Mouse (Mus musculus) ES-E14 (cell line): ENCODE results near the gene Slf2. TPM values are rescaled to one million over a fixed set of nuclear protein-coding genes. Genes with fewer than 3 reads are reported as not detected.
A peak's percentile ranks its signal among the peaks of the same experiment; 100 is the strongest.

Source experiments
- DNase-seq: peaks from one replicate; pipeline ENCODE4 v3.0.0-alpha.2; 2013; ENCODE audit warnings: low read depth, low spot score
- H3K27ac ChIP-seq: 2 replicates; pipeline ENCODE4 v1.5.1; 2012; ENCODE audit warnings: low read depth, mild to moderate bottlenecking, low read length, moderate library complexity, mixed read lengths; ENCODE audit not compliant: poor library complexity, insufficient read depth, severe bottlenecking
- H3K36me3 ChIP-seq: 2 replicates; pipeline ENCODE4 v1.6.1; 2012; ENCODE audit warnings: mild to moderate bottlenecking, low read length, moderate library complexity, mixed read lengths; ENCODE audit not compliant: control insufficient read depth, poor library complexity, insufficient read depth, severe bottlenecking
- H3K4me1 ChIP-seq, 2 experiments: fragments of 150-350 bp in 1 of 2; sonication (generic) in 1 of 2; 2 replicates each; pipeline ENCODE4 v1.6.1; 2012; ENCODE audit warnings: low read length in 2 of 2, mild to moderate bottlenecking in 1 of 2, mixed read lengths in 1 of 2; ENCODE audit not compliant: control insufficient read depth in 2 of 2, insufficient read depth in 2 of 2, poor library complexity in 1 of 2
- H3K4me3 ChIP-seq, 2 experiments: fragments of 150-350 bp in 1 of 2; sonication (generic) in 1 of 2; 2 replicates each; pipeline ENCODE4 v1.5.1; 2012; ENCODE audit warnings: low read length in 2 of 2, low read depth in 1 of 2, mild to moderate bottlenecking in 1 of 2, mixed read lengths in 1 of 2; ENCODE audit not compliant: insufficient read depth in 1 of 2, poor library complexity in 1 of 2, severe bottlenecking in 1 of 2
- H3K9ac ChIP-seq: 2 replicates; pipeline ENCODE4 v1.6.1; 2012; ENCODE audit warnings: low read depth, mild to moderate bottlenecking, low read length, mixed read lengths; ENCODE audit not compliant: poor library complexity, insufficient read depth, severe bottlenecking
- H3K9me3 ChIP-seq: fragments of 150-350 bp; sonication (generic); 2 replicates; pipeline ENCODE4 v1.6.1; 2012; ENCODE audit warnings: low read depth, mild to moderate bottlenecking, low read length; ENCODE audit not compliant: control insufficient read depth, insufficient read depth
- CHD2 ChIP-seq: IDR thresholded peaks from 2 replicates; pipeline ENCODE4 v1.6.1; 2014; ENCODE audit warnings: mild to moderate bottlenecking, low read depth, low read length, inconsistent platforms
- HCFC1 ChIP-seq: IDR thresholded peaks from 2 replicates; pipeline ENCODE4 v1.6.1; 2012; ENCODE audit warnings: low read length, inconsistent platforms, borderline replicate concordance; ENCODE audit not compliant: insufficient read depth
- MAFK ChIP-seq: IDR thresholded peaks from 2 replicates; pipeline ENCODE4 v1.6.1; 2014; ENCODE audit warnings: mild to moderate bottlenecking, low read depth, low read length, inconsistent platforms; ENCODE audit not compliant: insufficient read depth
- ZC3H11A ChIP-seq: IDR thresholded peaks from 2 replicates; pipeline ENCODE4 v1.6.1; 2012; ENCODE audit warnings: low read depth, mild to moderate bottlenecking, inconsistent platforms, low read length, borderline replicate concordance
- ZNF384 ChIP-seq: IDR thresholded peaks from 2 replicates; pipeline ENCODE4 v1.6.1; 2012; ENCODE audit warnings: low read depth, low read length, inconsistent platforms
- in situ Hi-C, 2 experiments: fragments of 600-800 bp; cut with MboI; formaldehyde crosslinking; loops; one replicate each; pipeline ENCODE4 v1.15.1; 2025; ENCODE audit warnings: low sequenced_read_pairs in 2 of 2, inconsistent platforms in 1 of 2; ENCODE audit not compliant: unreplicated experiment in 2 of 2
- total RNA-seq: library from RNA; depleted of rRNA; stranded (reverse); fragments of 300-350 nt; gene quantifications from 2 replicates; pipeline ENCODE4 v1.2.3, GENCODE M21; 2012; rRNA removed

The Slf2 gene
- total RNA-seq, 1 experiment: 48.3 TPM

- TF ChIP-seq ZC3H11A: no peak
- no peak for TF ChIP-seq CHD2
- no peak for TF ChIP-seq HCFC1
- no peak for TF ChIP-seq MAFK
- no peak for TF ChIP-seq ZNF384
- Histone ChIP-seq H3K36me3 (peaks cover 17% of the 10 kb centered on the region; the same call in 1 of the 2 replicates), H3K9me3 (no peaks in the 10 kb centered on the region), H3K27ac (no peak overlapping the region), H3K4me3 (no peak overlapping the region), H3K4me1 (peaks cover 8 to 41% of the 10 kb centered on the region in 2 experiments; a peak in 3 of 4 replicates), H3K9ac (no peak overlapping the region)
- no peak for DNase-seq
- in situ Hi-C loops: no loop called here
Observed at GRCm38 (mm10) chr19:45029571-45029970, 98.6 kb downstream of the Slf2 start.

- in situ Hi-C loops: no loop called here
- Histone ChIP-seq H3K36me3 (peaks cover 13% of the 10 kb centered on the region; the same call in 1 of the 2 replicates), H3K9ac (peak overlapping the region; percentile 35; the same call in 1 of the 2 replicates), H3K27ac (no peak overlapping the region), H3K4me1 (peaks cover 8 to 37% of the 10 kb centered on the region in 2 experiments; a peak in 3 of 4 replicates), H3K4me3 (no peak overlapping the region), H3K9me3 (no peaks in the 10 kb centered on the region)
- DNase-seq: no peak
- TF ChIP-seq ZNF384 (no peak), MAFK (no peak), CHD2 (no peak), HCFC1 (no peak), ZC3H11A (no peak)
Observed at GRCm38 (mm10) chr19:45030111-45030510, 99.2 kb downstream of the Slf2 start.

- no peak overlapping the region for H3K9ac ChIP-seq
- H3K9me3 ChIP-seq: no peaks in the 10 kb centered on the region
- peaks cover 6% of the 10 kb centered on the region; the same call in 1 of the 2 replicates for H3K36me3 ChIP-seq
- H3K4me1 ChIP-seq: peaks cover 6 to 36% of the 10 kb centered on the region in 2 experiments; a peak in 3 of 4 replicates
- TF ChIP-seq ZC3H11A (no peak), CHD2 (no peak)
- H3K27ac ChIP-seq: no peak overlapping the region
- in situ Hi-C loops: no loop called here
- no peak overlapping the region for H3K4me3 ChIP-seq
- DNase-seq: no peak
Observed at GRCm38 (mm10) chr19:45030746-45031693, 100.1 kb downstream of the Slf2 start.

- no peaks in the 10 kb centered on the region for H3K9me3 ChIP-seq
Observed at GRCm38 (mm10) chr19:45031780-45032179, 100.8 kb downstream of the Slf2 start.

More at GRCm38 (mm10) chr19:45031780-45032179, 100.8 kb downstream of the Slf2 start:
- no peak overlapping the region for H3K4me3 ChIP-seq
- no peak overlapping the region for H3K9ac ChIP-seq
- H3K4me1 ChIP-seq: peaks cover 3 to 35% of the 10 kb centered on the region in 2 experiments; a peak in 3 of 4 replicates
- H3K36me3 ChIP-seq: no peaks in the 10 kb centered on the region
- no peak for DNase-seq
- no peak overlapping the region for H3K27ac ChIP-seq
- in situ Hi-C loops: no loop called here
- TF ChIP-seq MAFK (no peak), ZC3H11A (peak; percentile 37; the same call in 1 of the 2 replicates), HCFC1 (no peak), ZNF384 (no peak), CHD2 (no peak)

Other genes with a start within 250 kb of the Slf2 start
- gene Pax2, start 175.1 kb upstream of the Slf2 start, total RNA-seq: 0.11 TPM in 1 of 2 replicates, not detected in the other
- 3.8 and 7.3 TPM in 2 replicates for gene Sema4g, start 58.0 kb downstream of the Slf2 start, total RNA-seq
- 27.2 and 28.5 TPM in 2 replicates for gene Twnk, start 74.5 kb downstream of the Slf2 start, total RNA-seq
- 50.0 and 62.7 TPM in 2 replicates for gene Mrpl43, start 75.3 kb downstream of the Slf2 start, total RNA-seq
- 30.6 and 31.9 TPM in 2 replicates for gene Lzts2, start 83.3 kb downstream of the Slf2 start, total RNA-seq
- 0.45 and 1.5 TPM in 2 replicates for gene Pdzd7, start 114.6 kb downstream of the Slf2 start, total RNA-seq
- gene Sfxn3, start 116.4 kb downstream of the Slf2 start, total RNA-seq: 4.0 and 7.1 TPM in 2 replicates
- 0.63 and 1.2 TPM in 2 replicates for gene Kazald1, start 144.1 kb downstream of the Slf2 start, total RNA-seq
- 0.21 and 0.36 TPM in 2 replicates for gene Tlx1, start 219.5 kb downstream of the Slf2 start, total RNA-seq